Mouse (Mus musculus) brain, embryonic 14.5 days (tissue): ENCODE results near the gene Dnajc4.

Experiments
- CTCF ChIP-seq: fragments of 200-500 bp; IDR thresholded peaks from 2 replicates; pipeline ENCODE4 v1.5.1; 2012; ENCODE audit warnings: inconsistent platforms, mild to moderate bottlenecking, moderate library complexity, borderline replicate concordance; ENCODE audit not compliant: insufficient read depth, insufficient read length; ENCODE audit errors: extremely low read depth
- POLR2A ChIP-seq: fragments of 200-500 bp; IDR thresholded peaks from 2 replicates; pipeline ENCODE4 v1.6.1; 2012; ENCODE audit warnings: mild to moderate bottlenecking, inconsistent platforms, borderline replicate concordance; ENCODE audit not compliant: poor library complexity, insufficient read depth, insufficient read length, severe bottlenecking; ENCODE audit errors: extremely low read depth

DNA sequence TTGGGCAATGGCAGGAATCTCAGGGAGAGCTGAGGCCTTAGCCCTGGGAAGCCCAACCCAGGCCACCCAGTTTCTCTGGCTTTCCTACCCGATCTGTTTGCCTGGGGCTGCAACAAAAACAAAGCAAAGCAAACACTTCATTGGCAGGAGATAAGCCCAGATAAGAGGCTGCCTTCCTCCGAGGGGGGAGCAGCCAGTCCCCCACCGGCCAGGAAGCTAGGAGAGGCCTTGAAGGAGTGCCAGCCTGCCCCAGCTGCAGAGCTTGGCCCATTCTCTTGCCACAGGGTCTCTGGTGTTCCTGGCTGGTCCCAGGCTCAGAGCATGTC lies 39.7 kb downstream of the Dnajc4 start:
- no peak for TF ChIP-seq CTCF
- TF ChIP-seq POLR2A: no peak
